Mouse (Mus musculus) layer of hippocampus, adult 9-10 months (tissue): ENCODE data around the gene Tceal7.
"Not testable (repeated sequence)": the region's sequence is repeated elsewhere in the genome, so short reads cannot be mapped to it uniquely, and the experiment has no call there.

Source experiments
- DNase-seq: peaks from one replicate; pipeline ENCODE4 v3.0.0; 2022; ENCODE audit warnings: low spot score

The Tceal7 gene

GRCm38 (mm10) chrX:136214729-136215677, at the start of gene Tceal7, which contains the start of gene Bex1:
TSS of gene Tceal7 (plus strand) at chrX:136214779.
TSS of gene Bex1 (minus strand) at chrX:136215513.
- DNase-seq, result not testable (repeated sequence)

- DNase-seq, result no peak
Measured at GRCm38 (mm10) chrX:136170625-136171024, 44.0 kb upstream of the Tceal7 start.

GRCm38 (mm10) chrX:136171189-136172117, 43.1 kb upstream of the Tceal7 start:
- DNase-seq, result peak; percentile 1

GRCm38 (mm10) chrX:136172118-136172551, 42.4 kb upstream of the Tceal7 start, which contains the start of gene Tceal8:
TSS of gene Tceal8 (minus strand) at chrX:136172342.
- DNase-seq, result peak; percentile 37

GRCm38 (mm10) chrX:136172786-136173185, 41.8 kb upstream of the Tceal7 start:
- no peak for DNase-seq

GRCm38 (mm10) chrX:136180897-136181553, 33.6 kb upstream of the Tceal7 start:
- no peak for DNase-seq

GRCm38 (mm10) chrX:136183107-136183506, 31.5 kb upstream of the Tceal7 start:
- no peak for DNase-seq

GRCm38 (mm10) chrX:136195193-136195944, 19.2 kb upstream of the Tceal7 start:
- no peak for DNase-seq

GRCm38 (mm10) chrX:136196873-136197272, 17.7 kb upstream of the Tceal7 start:
- DNase-seq, result no peak

- DNase-seq, result no peak
Measured at GRCm38 (mm10) chrX:136203257-136203656, 11.3 kb upstream of the Tceal7 start.

GRCm38 (mm10) chrX:136203664-136204066, 10.9 kb upstream of the Tceal7 start, which contains the start of gene Tceal5:
TSS of gene Tceal5 (minus strand) at chrX:136203876.
- DNase-seq, result peak; percentile 29

GRCm38 (mm10) chrX:136204406-136204805, 10.2 kb upstream of the Tceal7 start:
- no peak for DNase-seq

- DNase-seq, result no peak
Measured at GRCm38 (mm10) chrX:136213396-136213795, 1.2 kb upstream of the Tceal7 start.

- no peak for DNase-seq
Measured at GRCm38 (mm10) chrX:136216303-136216702, 1.7 kb downstream of the Tceal7 start.

- DNase-seq, result no peak
Measured at GRCm38 (mm10) chrX:136223714-136224113, 9.1 kb downstream of the Tceal7 start.

- DNase-seq, result no peak
Measured at GRCm38 (mm10) chrX:136227768-136228167, 13.2 kb downstream of the Tceal7 start.

- DNase-seq, result peak; percentile 39
Measured at GRCm38 (mm10) chrX:136238118-136238517, 23.5 kb downstream of the Tceal7 start.

- DNase-seq, result no peak
Measured at GRCm38 (mm10) chrX:136243181-136243580, 28.6 kb downstream of the Tceal7 start.

GRCm38 (mm10) chrX:136244574-136245229, 30.1 kb downstream of the Tceal7 start, which contains the start of gene Tceal9:
TSS of gene Tceal9 (plus strand) at chrX:136245079.
- DNase-seq, result peak; percentile 46

- no peak for DNase-seq
Measured at GRCm38 (mm10) chrX:136245521-136246071, 31.0 kb downstream of the Tceal7 start.
